Mouse (Mus musculus) E14TG2a.4 (cell line): ENCODE data around the gene Hcn2.

Experiments
- CTCF ChIP-seq: conservative IDR thresholded peaks from 2 replicates; pipeline ENCODE4 v1.5.1; 2014; ENCODE audit warnings: low read length
- NANOG ChIP-seq: IDR thresholded peaks from 2 replicates; pipeline ENCODE4 v1.6.1; 2014; ENCODE audit warnings: borderline replicate concordance, low read length, mixed read lengths

DNA sequence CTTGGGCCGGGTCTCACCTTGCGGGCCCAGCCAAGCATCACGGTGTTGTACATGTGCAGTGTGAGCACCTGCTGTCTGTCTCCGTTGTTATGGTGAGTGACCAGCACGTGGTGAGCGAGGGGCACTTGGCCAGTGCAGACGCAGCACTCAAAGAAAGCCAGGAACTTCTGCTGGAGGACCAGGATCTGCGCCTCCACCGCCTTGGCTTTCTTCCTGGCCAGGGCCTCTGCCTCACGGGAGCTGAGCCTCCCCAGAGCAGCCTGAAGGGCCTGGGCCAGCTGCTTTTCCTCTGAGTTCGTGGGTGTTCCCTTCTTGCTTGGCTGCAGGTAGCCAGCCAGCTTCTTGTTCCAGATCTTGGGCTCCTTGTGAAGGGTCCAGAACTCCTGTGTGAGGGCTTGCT is 26.7 kb downstream of the Hcn2 start:
- no peak for TF ChIP-seq NANOG
- no peak for TF ChIP-seq CTCF
